Mouse (Mus musculus): ENCODE measurements around the gene Sftpd. TPM values are rescaled to one million over a fixed set of nuclear protein-coding genes. Genes with fewer than 3 reads are reported as not detected.

Sftpd gene
- polyA plus RNA-seq, 1 experiment from 2014 or later: 0.10 TPM

DNA sequence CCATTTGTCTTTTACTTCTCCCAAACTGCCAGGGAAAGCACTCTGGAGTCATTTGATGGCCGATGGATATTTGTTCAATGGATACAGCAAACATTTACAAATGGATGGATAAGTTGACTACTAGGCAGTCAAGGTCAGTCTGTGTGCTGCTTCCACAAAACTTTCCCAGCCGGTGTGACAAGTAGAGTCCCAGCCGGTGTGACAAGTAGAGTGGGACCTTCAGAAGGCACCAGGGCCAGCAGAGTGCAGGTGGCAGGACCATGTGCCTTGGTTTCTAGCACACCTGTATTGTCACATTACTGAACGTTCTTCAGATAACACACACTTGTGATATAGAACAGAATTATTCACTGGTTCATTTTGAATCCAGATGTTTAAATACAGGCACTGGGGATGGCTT, 24.9 kb downstream of the Sftpd start:
- no peak overlapping the region for H3K27ac ChIP-seq (ENCODE audit: low read length)
- no peaks in the 10 kb centered on the region for H3K36me3 ChIP-seq (ENCODE audit: control insufficient read depth, insufficient read depth, low read length)
- ATAC-seq: no peak
- H3K9me3 ChIP-seq (ENCODE audit: control insufficient read depth, low read length): no peaks in the 10 kb centered on the region
- H3K4me3 ChIP-seq (ENCODE audit: low read length): no peak overlapping the region
- H3K4me1 ChIP-seq (ENCODE audit: control insufficient read depth, insufficient read depth, low read length): no peaks in the 10 kb centered on the region
- 58% methylated on average over 4 of the region's 4 CpGs for WGBS
- no peak overlapping the region for H3K4me2 ChIP-seq (ENCODE audit: low read depth, low read length)
- H3K27me3 ChIP-seq (replicated peaks; ENCODE audit: control insufficient read depth, insufficient read depth, low read length): no peaks in the 10 kb centered on the region
- H3K9ac ChIP-seq (ENCODE audit: low read depth, low read length): no peak overlapping the region

DNA sequence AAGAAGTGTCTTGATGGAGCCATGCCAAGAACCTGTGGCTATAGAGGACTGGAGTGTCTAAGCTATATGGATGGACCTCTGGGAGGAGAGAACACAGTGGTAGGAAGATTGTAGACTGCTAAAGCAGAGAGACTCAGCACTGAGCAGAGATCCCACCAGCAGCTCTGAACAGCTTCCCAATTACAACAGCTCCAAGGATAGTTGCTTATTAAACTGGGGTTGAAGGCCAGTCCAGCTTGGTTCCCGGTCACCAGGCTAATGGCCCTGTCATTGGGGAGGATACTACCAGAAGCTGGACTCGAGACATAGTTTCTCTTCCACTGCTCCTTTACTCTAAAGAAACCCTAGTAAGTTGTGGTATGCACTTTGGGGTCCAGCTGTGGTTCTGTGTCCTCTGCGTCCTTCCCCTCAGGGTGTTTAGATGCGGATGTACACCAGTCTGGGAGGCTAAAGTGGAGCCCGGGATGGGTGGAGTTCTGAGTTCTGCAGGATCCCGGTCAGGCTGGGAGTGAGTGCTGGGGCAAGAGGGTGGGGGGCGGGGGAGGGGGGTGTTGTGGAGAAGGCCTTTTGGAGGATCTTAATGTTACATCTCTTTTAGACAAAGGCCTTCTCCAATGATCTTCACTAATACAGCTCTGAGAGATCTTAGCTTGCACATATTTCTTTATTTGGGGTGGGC, 33.6 kb downstream of the Sftpd start, which contains the start of gene Mbl1:
Gene Mbl1 (plus strand): TSS at position 239 of the 679 bp plus-strand sequence.
- Histone ChIP-seq H3K4me1 (ENCODE audit: control insufficient read depth, insufficient read depth, low read length) (no peaks in the 10 kb centered on the region), H3K27me3 (replicated peaks; ENCODE audit: control insufficient read depth, insufficient read depth, low read length) (no peaks in the 10 kb centered on the region), H3K9me3 (ENCODE audit: control insufficient read depth, low read length) (no peaks in the 10 kb centered on the region), H3K36me3 (ENCODE audit: control insufficient read depth, insufficient read depth, low read length) (no peaks in the 10 kb centered on the region), H3K27ac (ENCODE audit: low read length) (no peak within 1 kb of the TSS), H3K4me2 (ENCODE audit: low read depth, low read length) (no peak within 1 kb of the TSS), H3K9ac (ENCODE audit: low read depth, low read length) (no peak within 1 kb of the TSS), H3K4me3 (ENCODE audit: low read length) (no peak within 1 kb of the TSS)
- WGBS: 82% methylated on average over 7 of the region's 7 CpGs
- no peak for ATAC-seq

- 78% methylated on average over 2 of the region's 2 CpGs for WGBS
- H3K27me3 ChIP-seq (replicated peaks; ENCODE audit: control insufficient read depth, insufficient read depth, low read length): no peaks in the 10 kb centered on the region
- H3K9me3 ChIP-seq (ENCODE audit: control insufficient read depth, low read length): no peaks in the 10 kb centered on the region
- no peak overlapping the region for H3K9ac ChIP-seq (ENCODE audit: low read depth, low read length)
- no peak for ATAC-seq
- no peak overlapping the region for H3K4me3 ChIP-seq (ENCODE audit: low read length)
- no peak overlapping the region for H3K4me2 ChIP-seq (ENCODE audit: low read depth, low read length)
- H3K36me3 ChIP-seq (ENCODE audit: control insufficient read depth, insufficient read depth, low read length): no peaks in the 10 kb centered on the region
- H3K4me1 ChIP-seq (ENCODE audit: control insufficient read depth, insufficient read depth, low read length): no peaks in the 10 kb centered on the region
- no peak overlapping the region for H3K27ac ChIP-seq (ENCODE audit: low read length)
Observed at GRCm38 (mm10) chr14:41147356-41147755, 37.6 kb downstream of the Sftpd start.

DNA sequence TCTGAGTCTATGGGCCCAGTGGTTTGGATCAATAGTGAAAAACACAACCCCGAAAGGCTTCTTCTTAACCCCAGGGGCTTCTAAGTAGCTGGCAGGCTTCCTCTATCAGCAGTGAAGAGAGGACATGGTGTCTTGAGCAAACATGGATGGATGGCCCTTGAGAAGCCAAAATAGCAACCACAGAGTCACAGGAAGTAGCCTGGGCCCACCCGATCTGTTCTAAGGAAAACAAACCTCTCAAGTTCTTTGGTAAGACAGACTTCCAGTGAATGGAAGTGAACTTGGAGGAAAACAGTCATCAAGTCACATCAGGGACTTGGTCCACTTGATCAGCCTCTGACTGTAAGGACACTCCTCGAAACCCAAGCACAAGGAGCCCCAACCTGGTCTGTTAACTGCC, 38.0 kb downstream of the Sftpd start:
- no peak for ATAC-seq
- no peaks in the 10 kb centered on the region for H3K4me1 ChIP-seq (ENCODE audit: control insufficient read depth, insufficient read depth, low read length)
- H3K9ac ChIP-seq (ENCODE audit: low read depth, low read length): no peak overlapping the region
- no peaks in the 10 kb centered on the region for H3K36me3 ChIP-seq (ENCODE audit: control insufficient read depth, insufficient read depth, low read length)
- 80% methylated on average over 3 of the region's 3 CpGs for WGBS
- H3K27me3 ChIP-seq (replicated peaks; ENCODE audit: control insufficient read depth, insufficient read depth, low read length): no peaks in the 10 kb centered on the region
- H3K4me2 ChIP-seq (ENCODE audit: low read depth, low read length): no peak overlapping the region
- no peak overlapping the region for H3K4me3 ChIP-seq (ENCODE audit: low read length)
- H3K9me3 ChIP-seq (ENCODE audit: control insufficient read depth, low read length): no peaks in the 10 kb centered on the region
- no peak overlapping the region for H3K27ac ChIP-seq (ENCODE audit: low read length)

DNA sequence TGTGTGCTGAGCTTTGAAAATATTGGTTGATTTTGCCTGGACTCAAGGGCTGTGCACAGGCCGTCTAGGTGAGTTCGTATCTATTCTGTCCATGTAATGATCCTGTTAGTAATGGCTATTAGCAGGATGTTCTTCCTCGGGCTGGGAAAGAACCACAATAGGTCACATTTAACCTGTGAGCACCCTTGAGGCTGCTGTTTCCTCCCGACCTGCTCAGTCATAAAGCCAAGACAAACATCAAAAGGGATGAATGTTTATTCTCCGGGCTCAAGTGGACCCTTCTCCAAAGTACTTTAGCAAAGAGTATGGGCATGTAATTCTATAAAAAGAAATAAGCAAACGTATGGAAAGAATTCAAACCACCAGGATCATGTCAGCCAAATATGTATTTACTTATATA, 38.9 kb downstream of the Sftpd start:
- 48% methylated on average over 6 of the region's 6 CpGs for WGBS
- Histone ChIP-seq H3K4me3 (ENCODE audit: low read length) (no peak overlapping the region), H3K36me3 (ENCODE audit: control insufficient read depth, insufficient read depth, low read length) (no peaks in the 10 kb centered on the region), H3K9me3 (ENCODE audit: control insufficient read depth, low read length) (no peaks in the 10 kb centered on the region), H3K27me3 (replicated peaks; ENCODE audit: control insufficient read depth, insufficient read depth, low read length) (no peaks in the 10 kb centered on the region), H3K4me2 (ENCODE audit: low read depth, low read length) (no peak overlapping the region), H3K9ac (ENCODE audit: low read depth, low read length) (no peak overlapping the region), H3K4me1 (ENCODE audit: control insufficient read depth, insufficient read depth, low read length) (no peaks in the 10 kb centered on the region), H3K27ac (ENCODE audit: low read length) (no peak overlapping the region)
- ATAC-seq: no peak

DNA sequence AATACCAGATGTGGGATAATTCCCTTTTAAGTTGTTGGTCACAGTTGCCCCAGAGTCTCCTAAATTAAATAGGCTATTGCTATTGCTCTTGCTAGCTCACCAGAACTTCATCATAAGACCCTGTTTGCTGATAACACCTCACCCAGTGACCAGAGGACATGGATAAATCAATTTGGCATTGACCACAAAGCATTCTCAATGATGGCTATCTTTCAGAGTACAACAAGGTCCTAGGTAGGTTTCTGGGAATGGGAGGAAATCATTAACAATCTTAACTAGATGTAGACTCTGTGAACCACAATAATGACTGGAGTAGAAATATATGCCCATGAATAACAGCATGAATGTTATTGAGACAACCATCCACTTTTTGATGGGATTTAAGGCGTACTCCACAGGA, 44.3 kb downstream of the Sftpd start:
- 89% methylated on average over 1 of the region's 1 CpGs for WGBS
- Histone ChIP-seq H3K9me3 (ENCODE audit: control insufficient read depth, low read length) (no peaks in the 10 kb centered on the region), H3K4me1 (ENCODE audit: control insufficient read depth, insufficient read depth, low read length) (no peaks in the 10 kb centered on the region), H3K9ac (ENCODE audit: low read depth, low read length) (no peak overlapping the region), H3K27me3 (replicated peaks; ENCODE audit: control insufficient read depth, insufficient read depth, low read length) (no peaks in the 10 kb centered on the region), H3K4me3 (ENCODE audit: low read length) (no peak overlapping the region), H3K4me2 (ENCODE audit: low read depth, low read length) (no peak overlapping the region), H3K36me3 (ENCODE audit: control insufficient read depth, insufficient read depth, low read length) (no peaks in the 10 kb centered on the region), H3K27ac (ENCODE audit: low read length) (no peak overlapping the region)
- no peak for ATAC-seq

DNA sequence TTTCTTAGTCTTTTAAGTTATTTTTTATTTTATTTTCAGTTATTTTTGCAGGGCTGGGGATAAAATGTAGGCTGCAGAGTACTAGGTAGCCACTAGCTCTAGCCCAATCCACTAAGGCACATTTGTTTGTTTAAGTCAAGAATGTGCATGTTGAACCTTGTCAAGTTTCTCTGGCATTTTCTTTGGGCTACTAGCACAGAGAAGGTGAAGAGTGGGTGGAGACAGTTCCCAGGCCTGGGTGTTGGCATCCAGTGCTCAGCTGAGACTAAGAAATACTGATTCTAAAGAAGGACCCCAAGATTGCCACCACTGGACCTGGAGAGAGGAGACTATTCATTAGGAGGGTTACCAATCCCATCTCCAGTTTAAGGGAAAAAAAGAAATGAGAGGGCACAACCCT, 47.9 kb downstream of the Sftpd start:
- no peaks in the 10 kb centered on the region for H3K9me3 ChIP-seq (ENCODE audit: control insufficient read depth, low read length)
- H3K27ac ChIP-seq (ENCODE audit: low read length): no peak overlapping the region
- H3K4me3 ChIP-seq (ENCODE audit: low read length): no peak overlapping the region
- H3K9ac ChIP-seq (ENCODE audit: low read depth, low read length): no peak overlapping the region
- H3K4me1 ChIP-seq (ENCODE audit: control insufficient read depth, insufficient read depth, low read length): no peaks in the 10 kb centered on the region
- H3K27me3 ChIP-seq (replicated peaks; ENCODE audit: control insufficient read depth, insufficient read depth, low read length): no peaks in the 10 kb centered on the region
- H3K4me2 ChIP-seq (ENCODE audit: low read depth, low read length): no peak overlapping the region
- no peak for ATAC-seq
- no peaks in the 10 kb centered on the region for H3K36me3 ChIP-seq (ENCODE audit: control insufficient read depth, insufficient read depth, low read length)

DNA sequence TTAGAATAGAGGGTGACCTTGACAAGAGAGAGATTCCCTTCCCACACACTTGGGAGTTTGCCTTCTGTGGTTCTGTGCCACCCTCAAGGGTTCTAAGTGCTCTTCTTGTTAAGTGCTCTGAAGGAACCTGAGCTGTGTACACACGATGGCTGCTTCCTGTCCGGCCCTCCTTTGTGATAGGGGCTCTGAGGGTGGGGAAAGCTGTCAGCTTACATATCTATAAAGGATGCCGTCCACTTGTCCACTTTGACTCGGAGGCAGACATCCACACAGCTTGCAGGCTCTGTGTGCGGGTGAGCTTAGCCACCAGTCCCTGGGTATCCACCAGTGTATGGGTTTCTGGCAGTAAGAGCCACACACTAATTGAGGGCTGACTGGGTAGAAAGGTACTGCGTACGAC, 53.4 kb downstream of the Sftpd start, which contains the start of gene Sftpa1:
Gene Sftpa1 (plus strand): TSS at position 243 of the 400 bp plus-strand sequence.
- ATAC-seq: no peak
- Histone ChIP-seq H3K27me3 (replicated peaks; ENCODE audit: control insufficient read depth, insufficient read depth, low read length) (no peaks in the 10 kb centered on the region), H3K9me3 (ENCODE audit: control insufficient read depth, low read length) (no peaks in the 10 kb centered on the region), H3K4me3 (ENCODE audit: low read length) (no peak within 1 kb of the TSS), H3K27ac (ENCODE audit: low read length) (no peak within 1 kb of the TSS), H3K4me2 (ENCODE audit: low read depth, low read length) (no peak within 1 kb of the TSS), H3K9ac (ENCODE audit: low read depth, low read length) (no peak within 1 kb of the TSS), H3K36me3 (ENCODE audit: control insufficient read depth, insufficient read depth, low read length) (no peaks in the 10 kb centered on the region), H3K4me1 (ENCODE audit: control insufficient read depth, insufficient read depth, low read length) (no peaks in the 10 kb centered on the region)
- WGBS: 78% methylated on average over 7 of the region's 7 CpGs

GRCm38 (mm10) chr14:41127997-41128396, 57.0 kb downstream of the Sftpd start:
- Histone ChIP-seq H3K27me3 (replicated peaks; ENCODE audit: control insufficient read depth, insufficient read depth, low read length) (no peaks in the 10 kb centered on the region), H3K27ac (ENCODE audit: low read length) (no peak overlapping the region), H3K4me1 (ENCODE audit: control insufficient read depth, insufficient read depth, low read length) (no peaks in the 10 kb centered on the region), H3K9me3 (ENCODE audit: control insufficient read depth, low read length) (no peaks in the 10 kb centered on the region), H3K36me3 (ENCODE audit: control insufficient read depth, insufficient read depth, low read length) (no peaks in the 10 kb centered on the region), H3K9ac (ENCODE audit: low read depth, low read length) (no peak overlapping the region), H3K4me3 (ENCODE audit: low read length) (no peak overlapping the region), H3K4me2 (ENCODE audit: low read depth, low read length) (no peak overlapping the region)
- WGBS: 19% methylated on average over 4 of the region's 4 CpGs
- no peak for ATAC-seq

DNA sequence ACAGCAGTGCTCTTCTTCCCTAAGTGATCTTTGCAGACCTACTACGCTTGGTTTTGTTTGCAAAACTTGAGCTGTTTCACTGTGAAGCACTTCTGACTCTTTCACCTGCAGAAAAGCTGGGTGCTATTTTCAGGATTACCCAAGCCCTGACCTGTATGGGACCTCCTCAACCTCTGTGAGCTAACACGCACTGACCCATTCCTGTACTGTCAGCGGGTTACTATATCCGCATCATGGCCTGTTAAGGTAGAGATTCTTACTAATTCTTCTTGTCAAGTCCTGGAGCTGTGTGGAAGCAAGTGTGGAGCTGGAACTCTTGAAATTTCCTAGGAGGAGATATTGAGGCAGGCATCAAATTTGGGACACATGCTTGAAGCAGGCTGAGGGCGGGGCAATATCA, 60.3 kb downstream of the Sftpd start:
- Histone ChIP-seq H3K9ac (ENCODE audit: low read depth, low read length) (no peak overlapping the region), H3K4me1 (ENCODE audit: control insufficient read depth, insufficient read depth, low read length) (no peaks in the 10 kb centered on the region), H3K27ac (ENCODE audit: low read length) (no peak overlapping the region), H3K4me2 (ENCODE audit: low read depth, low read length) (no peak overlapping the region), H3K27me3 (replicated peaks; ENCODE audit: control insufficient read depth, insufficient read depth, low read length) (no peaks in the 10 kb centered on the region), H3K36me3 (ENCODE audit: control insufficient read depth, insufficient read depth, low read length) (no peaks in the 10 kb centered on the region), H3K4me3 (ENCODE audit: low read length) (no peak overlapping the region), H3K9me3 (ENCODE audit: control insufficient read depth, low read length) (no peaks in the 10 kb centered on the region)
- ATAC-seq: no peak
- WGBS: 85% methylated on average over 5 of the region's 5 CpGs
